ENCODE assay signal across 8 mouse cellular contexts in genomic region chr7:126975950-126976866, GRCm38 (mm10). TPM values are rescaled to one million over a fixed set of nuclear protein-coding genes. Genes with fewer than 3 reads are reported as not detected.
DNase-seq lines count a peak whose midpoint lies in the region; TF ChIP-seq lines count a peak whose summit lies in the region.

TSS of gene Cdiptos (minus strand) at chr7:126976098.

- peaks cover 35% of the 10 kb centered on the region for H3K36me3 ChIP-seq in megakaryocyte, embryonic 14.5 days (replicated peaks; ENCODE audit: low read length)

- DNase-seq in WW6 (ENCODE audit: low read depth, low spot score), result peak; percentile 89
- peak; percentile 96 to 98 for DNase-seq in cerebellum, postnatal 4 days (ENCODE audit: low spot score in 2 of 2)
- DNase-seq in gastrocnemius, adult 2 months, result peak; percentile 97
- peak; percentile 92 for DNase-seq in hindlimb bud, embryonic 11.5 days (ENCODE audit: extremely low spot score, low read depth, low spot score)
- DNase-seq in left cerebral cortex, adult 8-10 months (ENCODE audit: low spot score in 2 of 2), result peak; percentile 89 to 91
- DNase-seq in right cerebral cortex, postnatal 10 days (ENCODE audit: low spot score in 2 of 2), result peak; percentile 97 to 98
- peak; percentile 98 for DNase-seq in urinary bladder, postnatal 25 days (ENCODE audit: low spot score)

- H3K27me3 ChIP-seq in megakaryocyte, embryonic 14.5 days (replicated peaks), result peaks cover 1% of the 10 kb centered on the region

- TF ChIP-seq CTCF in gastrocnemius, adult 2 months (IDR thresholded peaks at IDR 0.05), result peak; percentile 99

- intact Hi-C loops in gastrocnemius, adult 2 months (cut with DNase I), result loop anchor here (2.0 kb wide), 1 partner anchor 41 kb away; the partner anchor contains the start of genes Pagr1a and Pagr1b

- peak within 1 kb of the TSS; percentile 86 for H3K4me3 ChIP-seq in gastrocnemius, adult 2 months
- H3K4me3 ChIP-seq in megakaryocyte, embryonic 14.5 days (replicated peaks), result peak within 1 kb of the TSS; percentile 95

- H3K4me1 ChIP-seq in megakaryocyte, embryonic 14.5 days, result peaks cover 59% of the 10 kb centered on the region

- no peaks in the 10 kb centered on the region for H3K9me3 ChIP-seq in megakaryocyte, embryonic 14.5 days

- H3K27ac ChIP-seq in gastrocnemius, adult 2 months, result peak within 1 kb of the TSS; percentile 100

RNA-seq across cellular contexts. Expression of gene Cdiptos, which starts in this region (rescaled TPM):
- total RNA-seq in gastrocnemius, adult 2 months (2021), result under 1 TPM in 1 of 2 experiments, not detected in 1; 0.47 TPM
- total RNA-seq in left cerebral cortex, adult 8-10 months (2022), result under 1 TPM in 1 of 4 experiments, not detected in 3; 0.61 TPM
- polyA plus RNA-seq in megakaryocyte, embryonic 14.5 days (2012; ENCODE audit: insufficient read depth, low replicate concordance), result 1.8 TPM in 1 of 2 replicates, not detected in the other

Comparison
In these comparisons a context has a peak if more than half of its experiments do, and no peak if none do; other contexts are left out.
1. Peak in every context shown above with its lines: DNase-seq, H3K4me3 ChIP-seq and H3K27ac ChIP-seq.
2. Peak in DNase-seq, H3K4me3 ChIP-seq and H3K27ac ChIP-seq in gastrocnemius, adult 2 months; RNA of the gene not detected or under 1 TPM.
3. Peak in DNase-seq in left cerebral cortex, adult 8-10 months; RNA of the gene not detected or under 1 TPM.